Mouse (Mus musculus) embryonic facial prominence, embryonic 12.5 days (tissue): Measurements from ENCODE around the gene Slc37a1. TPM values are rescaled to one million over a fixed set of nuclear protein-coding genes. Genes with fewer than 3 reads are reported as not detected.

Experiments
- ATAC-seq: fragments of 200-750 bp; cut with Nextera tagmentation; 2 replicates; pipeline ENCODE4 v1.8.0; 2017; ENCODE audit not compliant: insufficient number of reproducible peaks, insufficient read depth, low FRiP score, low TSS enrichment
- H3K27ac ChIP-seq: fragments of 300-500 bp; sonication (generic); 2 replicates; pipeline ENCODE4 v1.5.1; 2016; ENCODE audit warnings: mild to moderate bottlenecking
- H3K27me3 ChIP-seq: fragments of 300-500 bp; sonication (generic); 2 replicates; pipeline ENCODE4 v1.6.1; 2016; ENCODE audit warnings: mild to moderate bottlenecking, moderate library complexity
- H3K36me3 ChIP-seq: fragments of 300-500 bp; sonication (generic); 2 replicates; pipeline ENCODE4 v1.6.1; 2016; ENCODE audit warnings: mild to moderate bottlenecking
- H3K4me1 ChIP-seq: fragments of 300-500 bp; sonication (generic); 2 replicates; pipeline ENCODE4 v1.6.1; 2016
- H3K4me2 ChIP-seq: fragments of 300-500 bp; sonication (generic); replicated peaks from 2 replicates; pipeline ENCODE4 v1.6.1; 2016; ENCODE audit warnings: mild to moderate bottlenecking, moderate library complexity
- H3K4me3 ChIP-seq: fragments of 300-500 bp; sonication (generic); 2 replicates; pipeline ENCODE4 v1.5.1; 2016; ENCODE audit warnings: mild to moderate bottlenecking
- H3K9ac ChIP-seq: fragments of 300-500 bp; sonication (generic); 2 replicates; pipeline ENCODE4 v1.6.1; 2016; ENCODE audit warnings: mild to moderate bottlenecking, moderate library complexity
- H3K9me3 ChIP-seq: fragments of 300-500 bp; sonication (generic); 2 replicates; pipeline ENCODE4 v1.6.1; 2016; ENCODE audit warnings: mild to moderate bottlenecking, moderate library complexity
- WGBS: fragments of 180-500 bp; shearing (Covaris S2); methylation state at CpG from one replicate; pipeline ENCODE4 v1.1.7; 2016; 5-methylcytosine and 5-hydroxymethylcytosine counted together
- polyA plus RNA-seq: library from polyadenylated mRNA; unstranded; fragments of >200 nt; fragmentation: Nextera tagmentation; extraction: Ambion mirVana; gene quantifications from 2 replicates; pipeline ENCODE4 v1.2.1, GENCODE M21; 2016

The Slc37a1 gene
- 3.3 and 4.1 TPM in 2 replicates for polyA plus RNA-seq

- H3K36me3 ChIP-seq: no peaks in the 10 kb centered on the region
- no peaks in the 10 kb centered on the region for H3K9me3 ChIP-seq
- no peak within 1 kb of the TSS for H3K4me3 ChIP-seq
- ATAC-seq: no peak
- H3K9ac ChIP-seq: no peak within 1 kb of the TSS
- no peaks in the 10 kb centered on the region for H3K4me1 ChIP-seq
- 89% methylated on average over 1 of the region's 1 CpGs for WGBS
- H3K27me3 ChIP-seq: no peaks in the 10 kb centered on the region
- H3K27ac ChIP-seq: no peak within 1 kb of the TSS
- H3K4me2 ChIP-seq: no peak within 1 kb of the TSS
Measured at GRCm38 (mm10) chr17:31286492-31286891, at the start of gene Slc37a1. Gene Slc37a1 (plus strand): TSS chr17:31286792.

GRCm38 (mm10) chr17:31238234-31239020, 48.2 kb upstream of the Slc37a1 start:
- H3K4me1 ChIP-seq: no peaks in the 10 kb centered on the region
- no peak for ATAC-seq
- no peaks in the 10 kb centered on the region for H3K9me3 ChIP-seq
- no peak overlapping the region for H3K27ac ChIP-seq
- H3K9ac ChIP-seq: no peak overlapping the region
- H3K27me3 ChIP-seq: no peaks in the 10 kb centered on the region
- 76% methylated on average over 7 of the region's 7 CpGs for WGBS
- no peak overlapping the region for H3K4me3 ChIP-seq
- no peak overlapping the region for H3K4me2 ChIP-seq
- no peaks in the 10 kb centered on the region for H3K36me3 ChIP-seq

- no peak overlapping the region for H3K4me3 ChIP-seq
- H3K36me3 ChIP-seq: no peaks in the 10 kb centered on the region
- H3K4me2 ChIP-seq: no peak overlapping the region
- WGBS: 81% methylated on average over 8 of the region's 8 CpGs
- H3K27ac ChIP-seq: no peak overlapping the region
- H3K4me1 ChIP-seq: no peaks in the 10 kb centered on the region
- no peaks in the 10 kb centered on the region for H3K27me3 ChIP-seq
- no peaks in the 10 kb centered on the region for H3K9me3 ChIP-seq
- no peak overlapping the region for H3K9ac ChIP-seq
- no peak for ATAC-seq
Measured at GRCm38 (mm10) chr17:31241156-31241555, 45.4 kb upstream of the Slc37a1 start.

GRCm38 (mm10) chr17:31242764-31243163, 43.8 kb upstream of the Slc37a1 start:
- Histone ChIP-seq H3K4me1 (no peaks in the 10 kb centered on the region), H3K9ac (no peak overlapping the region), H3K36me3 (no peaks in the 10 kb centered on the region), H3K27me3 (no peaks in the 10 kb centered on the region), H3K27ac (no peak overlapping the region), H3K9me3 (no peaks in the 10 kb centered on the region), H3K4me3 (no peak overlapping the region), H3K4me2 (no peak overlapping the region)
- 8% methylated on average over 1 of the region's 1 CpGs for WGBS
- ATAC-seq: no peak

- Histone ChIP-seq H3K27me3 (no peaks in the 10 kb centered on the region), H3K36me3 (no peaks in the 10 kb centered on the region), H3K9me3 (no peaks in the 10 kb centered on the region), H3K27ac (no peak overlapping the region), H3K9ac (no peak overlapping the region), H3K4me2 (no peak overlapping the region), H3K4me1 (no peaks in the 10 kb centered on the region), H3K4me3 (no peak overlapping the region)
- no peak for ATAC-seq
- WGBS: 80% methylated on average over 5 of the region's 5 CpGs
Measured at GRCm38 (mm10) chr17:31245321-31245720, 41.3 kb upstream of the Slc37a1 start.

GRCm38 (mm10) chr17:31247144-31247543, 39.4 kb upstream of the Slc37a1 start:
- no peak for ATAC-seq
- no peak overlapping the region for H3K9ac ChIP-seq
- WGBS: 41% methylated on average over 5 of the region's 5 CpGs
- H3K27ac ChIP-seq: no peak overlapping the region
- no peaks in the 10 kb centered on the region for H3K4me1 ChIP-seq
- no peak overlapping the region for H3K4me2 ChIP-seq
- no peaks in the 10 kb centered on the region for H3K36me3 ChIP-seq
- no peaks in the 10 kb centered on the region for H3K27me3 ChIP-seq
- H3K9me3 ChIP-seq: no peaks in the 10 kb centered on the region
- H3K4me3 ChIP-seq: no peak overlapping the region

- H3K36me3 ChIP-seq: no peaks in the 10 kb centered on the region
- WGBS: 57% methylated on average over 5 of the region's 5 CpGs
- H3K4me3 ChIP-seq: no peak overlapping the region
- H3K27ac ChIP-seq: no peak overlapping the region
- H3K4me2 ChIP-seq: no peak overlapping the region
- H3K27me3 ChIP-seq: no peaks in the 10 kb centered on the region
- no peaks in the 10 kb centered on the region for H3K9me3 ChIP-seq
- ATAC-seq: no peak
- no peak overlapping the region for H3K9ac ChIP-seq
- no peaks in the 10 kb centered on the region for H3K4me1 ChIP-seq
Measured at GRCm38 (mm10) chr17:31253951-31254350, 32.6 kb upstream of the Slc37a1 start.

- Histone ChIP-seq H3K4me3 (no peak overlapping the region), H3K27me3 (no peaks in the 10 kb centered on the region), H3K27ac (no peak overlapping the region), H3K9me3 (no peaks in the 10 kb centered on the region), H3K36me3 (no peaks in the 10 kb centered on the region), H3K9ac (no peak overlapping the region), H3K4me2 (no peak overlapping the region), H3K4me1 (no peaks in the 10 kb centered on the region)
- 17% methylated on average over 9 of the region's 9 CpGs for WGBS
- no peak for ATAC-seq
Measured at GRCm38 (mm10) chr17:31254463-31254931, 32.1 kb upstream of the Slc37a1 start.

- no peak overlapping the region for H3K4me2 ChIP-seq
- ATAC-seq: no peak
- H3K27ac ChIP-seq: no peak overlapping the region
- H3K4me3 ChIP-seq: no peak overlapping the region
- WGBS: 83% methylated on average over 1 of the region's 1 CpGs
- no peaks in the 10 kb centered on the region for H3K9me3 ChIP-seq
- H3K27me3 ChIP-seq: no peaks in the 10 kb centered on the region
- no peak overlapping the region for H3K9ac ChIP-seq
- no peaks in the 10 kb centered on the region for H3K4me1 ChIP-seq
- no peaks in the 10 kb centered on the region for H3K36me3 ChIP-seq
Measured at GRCm38 (mm10) chr17:31257149-31257548, 29.4 kb upstream of the Slc37a1 start.

- H3K9ac ChIP-seq: no peak overlapping the region
Measured at GRCm38 (mm10) chr17:31257898-31258297, 28.7 kb upstream of the Slc37a1 start.

GRCm38 (mm10) chr17:31258310-31258865, 28.2 kb upstream of the Slc37a1 start:
- no peak for ATAC-seq
- Histone ChIP-seq H3K9me3 (no peaks in the 10 kb centered on the region), H3K4me2 (no peak overlapping the region), H3K27ac (no peak overlapping the region), H3K9ac (no peak overlapping the region), H3K36me3 (no peaks in the 10 kb centered on the region), H3K27me3 (no peaks in the 10 kb centered on the region), H3K4me1 (no peaks in the 10 kb centered on the region), H3K4me3 (no peak overlapping the region)
- WGBS: 80% methylated on average over 9 of the region's 9 CpGs

More at GRCm38 (mm10) chr17:31257898-31258297, 28.7 kb upstream of the Slc37a1 start:
- Histone ChIP-seq H3K4me1 (no peaks in the 10 kb centered on the region), H3K4me2 (no peak overlapping the region), H3K36me3 (no peaks in the 10 kb centered on the region), H3K9me3 (no peaks in the 10 kb centered on the region), H3K4me3 (no peak overlapping the region), H3K27me3 (no peaks in the 10 kb centered on the region), H3K27ac (no peak overlapping the region)
- ATAC-seq: no peak
- 91% methylated on average over 12 of the region's 12 CpGs for WGBS

GRCm38 (mm10) chr17:31259145-31259544, 27.4 kb upstream of the Slc37a1 start:
- 62% methylated on average over 4 of the region's 4 CpGs for WGBS
- ATAC-seq: no peak

More at GRCm38 (mm10) chr17:31259145-31259544, 27.4 kb upstream of the Slc37a1 start:
- no peak overlapping the region for H3K27ac ChIP-seq
- no peaks in the 10 kb centered on the region for H3K9me3 ChIP-seq
- H3K27me3 ChIP-seq: no peaks in the 10 kb centered on the region
- H3K4me1 ChIP-seq: no peaks in the 10 kb centered on the region
- H3K4me3 ChIP-seq: no peak overlapping the region
- no peak overlapping the region for H3K4me2 ChIP-seq
- H3K9ac ChIP-seq: no peak overlapping the region
- no peaks in the 10 kb centered on the region for H3K36me3 ChIP-seq
